9 mouse cellular contexts compared by ENCODE assay signal in the genomic region with DNA sequence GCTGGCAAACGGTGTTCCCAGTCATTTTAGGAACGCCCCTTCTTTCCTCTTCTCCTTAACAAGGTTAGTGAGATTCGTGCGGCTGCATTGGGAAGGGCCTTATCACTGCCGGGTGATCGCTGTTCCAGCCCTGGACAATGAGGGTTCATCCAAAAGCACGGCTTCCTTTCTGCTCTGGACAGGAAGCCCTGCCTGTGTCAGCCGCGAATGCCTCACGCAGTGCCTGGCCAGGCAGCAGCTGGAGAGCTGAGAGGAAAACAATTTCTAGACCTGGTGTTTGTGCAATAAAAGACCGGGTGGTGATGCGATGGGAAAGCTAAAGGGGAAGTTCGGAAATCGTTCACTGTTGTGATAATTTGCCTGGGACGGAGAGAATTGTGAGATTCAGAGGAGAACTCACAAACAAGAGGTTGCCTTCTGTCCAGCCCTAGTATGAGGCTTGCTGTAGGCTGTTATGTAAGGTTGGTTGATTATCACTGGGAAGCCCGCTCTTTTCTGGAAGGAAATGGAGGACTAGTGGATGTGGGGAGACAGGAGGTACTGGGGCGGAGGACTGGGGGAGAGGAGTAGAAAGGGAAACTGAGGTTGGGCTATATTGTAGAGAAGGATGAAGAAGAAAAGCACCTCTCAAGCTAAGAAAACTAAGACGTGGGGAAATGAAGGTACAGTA.
A peak's percentile ranks its signal among the peaks of the same experiment; 100 is the strongest.
DNase-seq lines count a peak whose midpoint lies in the region; ATAC-seq and TF ChIP-seq lines count a peak whose summit lies in the region.
"Had no signal": no experiment of that assay in that cellular context is flagged by ENCODE, and none has a peak within 500 bp of the region (broad histone marks: within the 10 kb centered on the region; RNA-seq: fewer than 3 reads in every experiment).

No protein-coding gene starts in this region.

- no peak overlapping the region for H3K4me3 ChIP-seq in CH12.LX (replicated peaks in 1 of 3; ENCODE audit: low read depth in 2 of 3, low read length in 2 of 3, poor library complexity in 1 of 3)
- no peak overlapping the region for H3K4me3 ChIP-seq in cerebellum, adult 2 months (replicated peaks; ENCODE audit: insufficient read depth, low read depth, low read length)
- H3K4me3 ChIP-seq: midbrain, embryonic 15.5 days had no signal

- intact Hi-C loops in heart, postnatal 36 days (cut with DNase I) = loop anchor here (1.0 to 2.0 kb wide), 4 partner anchors 27 to 117 kb away; partner anchors contain the start of genes Cav1 and Cav2

- DNase-seq in CH12.LX (ENCODE audit: extremely low read depth) = no peak
- DNase-seq in heart, postnatal 36 days = peak; percentile 61 to 64
- peak; percentile 78 to 86 for DNase-seq in lung, adult 18-20 months
- DNase-seq in cerebellum, adult 2 months = no peak
- no peak for DNase-seq in right cerebral cortex, postnatal 14 days
- no peak for DNase-seq in layer of hippocampus, postnatal 25 days (ENCODE audit: extremely low spot score in 1 of 2, low spot score in 1 of 2)
- DNase-seq in layer of hippocampus, postnatal 36 days = no peak

- no peaks in the 10 kb centered on the region for H3K4me1 ChIP-seq in CH12.LX (ENCODE audit: control insufficient read depth in 1 of 2, insufficient read depth in 2 of 2)
- no peaks in the 10 kb centered on the region for H3K4me1 ChIP-seq in cerebellum, adult 2 months (ENCODE audit: control insufficient read depth, insufficient read depth, low read length)
- H3K4me1 ChIP-seq: midbrain, embryonic 15.5 days had no signal

- no peak for TF ChIP-seq RAD21 in CH12.LX (IDR thresholded peaks at IDR 0.05; ENCODE audit: low read depth, low read length)

- H3K9ac ChIP-seq in CH12.LX (ENCODE audit: insufficient read depth, low read depth) = no peak overlapping the region
- H3K9ac ChIP-seq: midbrain, embryonic 15.5 days had no signal

- no peak for TF ChIP-seq CTCF in CH12.LX (conservative IDR thresholded peaks at IDR 0.05 in 1 of 2, IDR thresholded peaks at IDR 0.05 in 1 of 2; ENCODE audit: low read depth in 2 of 2, low read length in 2 of 2)
- no peak for TF ChIP-seq CTCF in cerebellum, adult 2 months (IDR thresholded peaks at IDR 0.05; ENCODE audit: borderline replicate concordance, insufficient read depth, low read depth, low read length)

- no peaks in the 10 kb centered on the region for H3K79me2 ChIP-seq in CH12.LX (replicated peaks; ENCODE audit: control insufficient read depth, extremely low read depth, insufficient read depth, poor library complexity, severe bottlenecking)

- TF ChIP-seq EP300 in CH12.LX (IDR thresholded peaks at IDR 0.05; ENCODE audit: low read length) = no peak

- 67% methylated on average over 18 of the region's 18 CpGs for WGBS in cerebellum, adult 2 months

- H3K36me3 ChIP-seq in CH12.LX (replicated peaks in 1 of 2; ENCODE audit: control insufficient read depth in 1 of 2, insufficient read depth in 1 of 2, low read length in 1 of 2) = no peaks in the 10 kb centered on the region
- H3K36me3 ChIP-seq: midbrain, embryonic 15.5 days had no signal

- peak; percentile 87 for ATAC-seq in common myeloid progenitor, adult 5-6 weeks (replicated peaks; ENCODE audit: low read depth, poor library complexity, severe bottlenecking)
- ATAC-seq: midbrain, embryonic 15.5 days had no signal

- in situ Hi-C loops in CH12.LX (cut with MboI; ENCODE audit: low pct_ligation_motif_present, low pct_unique_long_range_greater_than_20kb, low sequenced_read_pairs) = no loop called here

- no peak for TF ChIP-seq POLR2A in CH12.LX (IDR thresholded peaks at IDR 0.05; ENCODE audit: low read depth, low read length)
- no peak for TF ChIP-seq POLR2A in cerebellum, adult 2 months (IDR thresholded peaks at IDR 0.05; ENCODE audit: borderline replicate concordance, insufficient read depth, low read length)

- no peaks in the 10 kb centered on the region for H3K27me3 ChIP-seq in CH12.LX (replicated peaks)
- H3K27me3 ChIP-seq in cerebellum, adult 2 months (ENCODE audit: control insufficient read depth, insufficient read depth, low read length) = no peaks in the 10 kb centered on the region
- H3K27me3 ChIP-seq: midbrain, embryonic 15.5 days had no signal

- dilution Hi-C loops in CH12.LX (cut with MboI; ENCODE audit: extremely low pct_ligation_motif_present, extremely low pct_unique_long_range_greater_than_20kb, low sequenced_read_pairs) = no loop called here

- H3K4me2 ChIP-seq in CH12.LX (ENCODE audit: insufficient read depth, low read depth, poor library complexity, severe bottlenecking) = peak overlapping the region; percentile 30; the same call in 1 of the 2 replicates
- H3K4me2 ChIP-seq: midbrain, embryonic 15.5 days had no signal

- H3K27ac ChIP-seq in CH12.LX (ENCODE audit: insufficient read depth, low read depth) = no peak overlapping the region
- no peak overlapping the region for H3K27ac ChIP-seq in cerebellum, adult 2 months (ENCODE audit: insufficient read depth, low read length)
- H3K27ac ChIP-seq: midbrain, embryonic 15.5 days had no signal

- no peaks in the 10 kb centered on the region for H3K9me3 ChIP-seq in CH12.LX (replicated peaks; ENCODE audit: low read length)
- H3K9me3 ChIP-seq: midbrain, embryonic 15.5 days had no signal

TF ChIP-seq in CH12.LX, 34 proteins besides CTCF, POLR2A, EP300 and RAD21:
- TF ChIP-seq KAT2A (IDR thresholded peaks at IDR 0.05; ENCODE audit: insufficient replicate concordance, low read length) (no peak), USF2 (conservative IDR thresholded peaks at IDR 0.05; ENCODE audit: low read depth, low read length) (no peak), NRF1 (IDR thresholded peaks at IDR 0.05; ENCODE audit: low read depth, low read length) (no peak), PAX5 (IDR thresholded peaks at IDR 0.05; ENCODE audit: low read length) (no peak), JUND (conservative IDR thresholded peaks at IDR 0.05; ENCODE audit: low read depth, low read length) (no peak), SMC3 (IDR thresholded peaks at IDR 0.05; ENCODE audit: low read depth, low read length) (no peak), MXI1 (IDR thresholded peaks at IDR 0.05; ENCODE audit: low read depth, low read length) (no peak), POLR2AphosphoS2 (IDR thresholded peaks at IDR 0.05; ENCODE audit: low read depth, low read length) (no peak), USF1 (IDR thresholded peaks at IDR 0.05; ENCODE audit: low read depth, low read length) (no peak), GABPA (IDR thresholded peaks at IDR 0.05; ENCODE audit: insufficient replicate concordance, low read depth, low read length) (no peak), CHD1 (IDR thresholded peaks at IDR 0.05; ENCODE audit: low read depth, low read length) (no peak), MYC (IDR thresholded peaks at IDR 0.05; ENCODE audit: low read depth, low read length) (no peak), MAZ (IDR thresholded peaks at IDR 0.05; ENCODE audit: low read depth, low read length) (no peak)
TF ChIP-seq in CH12.LX: peak in this region for 0.

Comparison
In these comparisons a context has a peak if more than half of its experiments do, and no peak if none do; other contexts are left out.
1. DNase-seq: peak in heart, postnatal 36 days (2 of 2) and lung, adult 18-20 months (2 of 2); none in CH12.LX (single experiment), cerebellum, adult 2 months (0 of 2), right cerebral cortex, postnatal 14 days (single experiment), layer of hippocampus, postnatal 25 days (0 of 2) and layer of hippocampus, postnatal 36 days (0 of 2).